Mouse (Mus musculus) urinary bladder, postnatal 25 days (tissue): ENCODE results near the gene Gm10406.
"Not testable (repeated sequence)": the region's sequence is repeated elsewhere in the genome, so short reads cannot be mapped to it uniquely, and the experiment has no call there.

Experiments
- DNase-seq: peaks from one replicate; pipeline ENCODE4 v3.0.0; 2022; ENCODE audit warnings: low spot score

The Gm10406 gene

DNA sequence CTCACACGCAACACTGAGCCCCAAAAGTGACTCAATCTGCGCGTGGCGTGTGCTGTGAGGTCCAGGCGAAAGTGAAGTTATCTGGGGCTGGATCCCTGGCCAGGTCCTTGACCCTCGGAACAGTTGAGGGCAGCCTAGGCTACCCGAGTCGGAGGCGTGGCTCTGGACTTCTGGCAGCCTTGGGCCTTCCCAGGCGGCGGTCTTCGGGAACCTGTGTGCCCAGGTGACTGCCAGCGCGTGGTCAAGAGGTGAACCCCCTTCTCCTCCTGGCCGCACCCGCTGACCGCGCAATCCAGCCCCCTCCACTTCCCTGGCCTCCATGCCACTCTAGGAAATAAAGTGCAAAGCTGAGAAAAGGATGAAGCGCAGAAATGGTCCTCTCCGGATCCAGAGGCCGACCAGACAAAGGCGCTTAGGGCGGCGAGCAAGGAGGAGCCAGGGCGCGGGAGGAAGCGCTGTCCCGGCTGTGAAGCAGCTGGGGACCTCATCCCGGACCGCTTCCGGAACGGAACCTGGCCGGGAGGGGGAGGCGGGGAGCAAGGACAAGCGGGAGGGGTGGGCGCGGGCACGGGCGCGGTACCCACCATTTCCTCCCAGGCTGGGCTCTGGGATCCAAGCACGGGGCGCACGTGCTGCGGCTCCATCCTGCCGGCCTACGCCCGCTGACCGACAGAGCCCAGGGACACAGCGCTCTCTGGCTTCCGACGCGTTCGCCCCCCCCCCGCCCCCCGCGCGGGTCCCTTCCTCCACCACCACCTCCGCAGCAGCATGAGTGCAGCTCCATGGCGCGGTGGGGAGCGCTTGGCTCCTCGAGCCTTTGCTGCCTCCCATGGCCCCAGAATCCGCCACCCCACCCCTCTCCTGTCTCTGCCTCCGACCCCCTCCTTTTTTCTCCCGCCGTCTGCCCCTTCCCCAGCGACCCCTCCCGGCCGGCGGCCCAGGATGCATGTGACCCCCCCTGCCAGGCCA, at the start of gene Gm10406:
Gene Gm10406 (minus strand): TSS at position 669 of the 969 bp plus-strand sequence.
- DNase-seq, result peak; percentile 9

DNA sequence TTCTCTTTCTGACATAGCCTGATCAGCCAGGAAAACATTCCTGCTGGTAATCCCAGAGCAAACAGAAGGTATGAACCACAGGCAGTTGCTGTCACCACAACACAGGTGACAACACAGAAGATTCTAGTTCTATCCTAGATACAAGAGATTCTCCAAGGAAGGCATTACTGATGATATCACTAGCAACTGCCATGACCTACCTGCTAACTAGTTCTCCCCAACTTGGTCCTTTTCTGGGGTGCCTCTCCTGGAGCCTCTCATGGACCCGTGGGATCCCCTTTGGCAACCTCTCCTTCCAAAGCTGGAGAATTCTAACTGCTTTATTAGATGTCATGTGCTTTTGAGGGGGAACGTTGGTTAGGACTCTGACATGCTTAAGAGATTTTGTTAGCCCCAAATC, 17.6 kb upstream of the Gm10406 start, which contains the start of gene Gm3685:
Gene Gm3685 (minus strand): TSS at position 101 of the 400 bp plus-strand sequence.
- DNase-seq, result not testable (repeated sequence)

DNA sequence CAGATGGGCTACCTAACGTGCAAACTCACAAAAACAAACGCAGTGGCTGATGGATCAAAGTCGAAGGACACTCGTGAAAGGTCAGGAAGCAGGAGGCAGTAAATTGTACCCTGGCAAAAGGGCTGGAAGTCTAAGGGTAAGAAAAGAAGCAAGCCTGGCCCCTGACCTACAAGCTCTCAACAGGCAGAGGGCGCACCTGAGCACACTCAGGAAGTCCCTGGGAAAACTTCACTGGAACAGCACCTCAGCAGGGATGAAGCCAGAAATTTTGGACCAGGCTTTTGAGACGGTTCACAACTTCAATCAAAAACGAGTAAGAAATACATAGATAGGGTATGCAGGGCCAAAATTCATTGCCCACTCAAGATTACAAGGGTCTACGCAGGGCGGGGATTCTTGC, 975 bp downstream of the Gm10406 start:
- DNase-seq, result peak; percentile 1

DNA sequence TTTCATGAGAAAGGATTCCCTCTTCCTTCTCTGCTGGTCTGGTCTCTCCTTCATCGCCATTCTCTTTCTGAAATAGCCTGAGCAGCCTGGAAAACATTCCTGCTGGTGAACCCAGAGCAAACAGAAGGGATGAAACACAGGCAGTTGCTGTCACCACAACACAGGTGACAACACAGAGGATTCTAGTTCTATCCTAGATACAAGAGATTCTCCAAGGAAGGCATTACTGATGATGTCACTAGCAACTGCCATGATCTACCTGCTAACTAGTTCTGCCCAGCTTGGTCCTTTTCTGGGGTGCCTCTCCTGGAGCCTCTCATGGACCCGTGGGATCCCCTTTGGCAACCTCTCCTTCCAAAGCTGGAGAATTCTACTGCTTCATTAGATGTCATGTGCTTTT, 53.5 kb downstream of the Gm10406 start, which contains the start of gene Gm6356:
Gene Gm6356 (minus strand): TSS at position 101 of the 400 bp plus-strand sequence.
- not testable (repeated sequence) for DNase-seq
